Mouse (Mus musculus) brain, embryonic 14.5 days (tissue): ENCODE results near the gene Gm20854. TPM values are rescaled to one million over a fixed set of nuclear protein-coding genes. Genes with fewer than 3 reads are reported as not detected.
"Not testable (repeated sequence)": the region's sequence is repeated elsewhere in the genome, so short reads cannot be mapped to it uniquely, and the experiment has no call there.

Experiments used
- DNase-seq: peaks from one replicate; pipeline ENCODE4 v3.0.0-alpha.2; 2011; ENCODE audit warnings: low read depth
- polyA plus RNA-seq: library from polyadenylated mRNA; depleted of rRNA; stranded (reverse); fragments of >200 nt; gene quantifications from 2 replicates; pipeline ENCODE4 v1.2.3, GENCODE M21; 2012; rRNA removed

The Gm20854 gene
- polyA plus RNA-seq = not detected in 2 replicates

- not testable (repeated sequence) for DNase-seq
These were observed at the start of gene Gm20854 for GRCm38 (mm10) chrY:85530808-85531207. TSS of gene Gm20854 (minus strand) at chrY:85530908.
